Mouse (Mus musculus) retina, postnatal 7 days (tissue): ENCODE data around the gene Ralgapa2.

Experiments
- DNase-seq: peaks from one replicate; pipeline ENCODE4 v3.0.0-alpha.2; 2012; ENCODE audit warnings: low read depth, low spot score

Gene Ralgapa2

GRCm38 (mm10) chr2:146441711-146442110 lies 70.4 kb downstream of the Ralgapa2 start:
- DNase-seq: no peak

GRCm38 (mm10) chr2:146428751-146429150 lies 83.4 kb downstream of the Ralgapa2 start:
- DNase-seq: no peak

GRCm38 (mm10) chr2:146427380-146427779 lies 84.8 kb downstream of the Ralgapa2 start:
- DNase-seq: no peak

GRCm38 (mm10) chr2:146426321-146426720 lies 85.8 kb downstream of the Ralgapa2 start:
- DNase-seq: no peak

GRCm38 (mm10) chr2:146425235-146425634 lies 86.9 kb downstream of the Ralgapa2 start:
- no peak for DNase-seq

GRCm38 (mm10) chr2:146423710-146424301 lies 88.3 kb downstream of the Ralgapa2 start:
- DNase-seq: no peak

GRCm38 (mm10) chr2:146423032-146423691 lies 89.0 kb downstream of the Ralgapa2 start:
- DNase-seq: no peak

- DNase-seq: no peak
These were observed 95.9 kb downstream of the Ralgapa2 start for GRCm38 (mm10) chr2:146416283-146416682.

GRCm38 (mm10) chr2:146414484-146415291 lies 97.5 kb downstream of the Ralgapa2 start:
- DNase-seq: peak; percentile 78

GRCm38 (mm10) chr2:146412733-146413132 lies 99.4 kb downstream of the Ralgapa2 start:
- DNase-seq: no peak

- DNase-seq: no peak
These were observed 100.2 kb downstream of the Ralgapa2 start for GRCm38 (mm10) chr2:146411904-146412303.

- DNase-seq: no peak
These were observed 105.1 kb downstream of the Ralgapa2 start for GRCm38 (mm10) chr2:146407078-146407477.

GRCm38 (mm10) chr2:146401588-146401987 lies 110.6 kb downstream of the Ralgapa2 start:
- DNase-seq: no peak

GRCm38 (mm10) chr2:146400738-146401137 lies 111.4 kb downstream of the Ralgapa2 start:
- DNase-seq: no peak

GRCm38 (mm10) chr2:146398211-146398865 lies 113.8 kb downstream of the Ralgapa2 start:
- no peak for DNase-seq

- no peak for DNase-seq
These were observed 124.9 kb downstream of the Ralgapa2 start for GRCm38 (mm10) chr2:146387211-146387610.

GRCm38 (mm10) chr2:146384582-146384981 lies 127.6 kb downstream of the Ralgapa2 start:
- peak; percentile 20 for DNase-seq

- DNase-seq: no peak
These were observed 135.9 kb downstream of the Ralgapa2 start for GRCm38 (mm10) chr2:146376293-146376692.

- no peak for DNase-seq
These were observed 146.0 kb downstream of the Ralgapa2 start for GRCm38 (mm10) chr2:146366098-146366497.

- no peak for DNase-seq
These were observed 146.7 kb downstream of the Ralgapa2 start for GRCm38 (mm10) chr2:146365368-146365983.

GRCm38 (mm10) chr2:146363483-146363882 lies 148.7 kb downstream of the Ralgapa2 start:
- DNase-seq: no peak

- no peak for DNase-seq
These were observed 149.2 kb downstream of the Ralgapa2 start for GRCm38 (mm10) chr2:146362932-146363331.
